Mouse (Mus musculus) heart, postnatal 4 days (tissue): ENCODE data around the gene Agpat2. TPM values are rescaled to one million over a fixed set of nuclear protein-coding genes. Genes with fewer than 3 reads are reported as not detected.

Experiments
- DNase-seq: peaks from one replicate; pipeline ENCODE4 v3.0.0; 2021
- total RNA-seq, 2 experiments: library from RNA; stranded (reverse); gene quantifications; 2 replicates each; pipeline ENCODE4 v1.2.3; 2021

Gene Agpat2
- total RNA-seq, 2 experiments from 2014 or later: 23.9 to 25.4 TPM

- peak; percentile 43 for DNase-seq
Observed at GRCm38 (mm10) chr2:26595725-26596435, 8.3 kb downstream of the Agpat2 start.

- DNase-seq: peak; percentile 57
Observed at GRCm38 (mm10) chr2:26594934-26595724, 9.1 kb downstream of the Agpat2 start.

DNA sequence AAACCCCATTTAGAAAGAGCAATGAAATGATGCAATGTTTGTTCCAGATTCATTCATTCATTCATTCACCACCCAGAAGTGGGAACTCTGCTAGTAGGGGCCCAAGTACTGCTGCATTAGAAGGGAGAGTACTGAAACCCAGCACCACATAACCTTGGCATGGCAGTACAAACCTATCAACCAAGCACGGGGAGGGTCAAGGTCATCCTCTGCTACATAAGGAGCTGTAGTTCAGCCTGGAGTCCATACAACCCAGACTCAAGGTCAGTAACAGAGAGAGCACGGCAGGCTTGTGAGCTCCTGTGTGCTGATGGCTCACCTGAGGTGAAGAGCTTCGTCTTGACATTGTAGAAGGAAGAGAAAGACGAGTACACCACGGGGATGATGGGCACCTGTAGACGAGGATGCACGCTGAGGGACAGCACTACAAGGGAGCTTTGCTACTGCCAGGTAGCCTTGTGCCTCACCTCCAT lies 9.7 kb downstream of the Agpat2 start:
- DNase-seq: no peak

DNA sequence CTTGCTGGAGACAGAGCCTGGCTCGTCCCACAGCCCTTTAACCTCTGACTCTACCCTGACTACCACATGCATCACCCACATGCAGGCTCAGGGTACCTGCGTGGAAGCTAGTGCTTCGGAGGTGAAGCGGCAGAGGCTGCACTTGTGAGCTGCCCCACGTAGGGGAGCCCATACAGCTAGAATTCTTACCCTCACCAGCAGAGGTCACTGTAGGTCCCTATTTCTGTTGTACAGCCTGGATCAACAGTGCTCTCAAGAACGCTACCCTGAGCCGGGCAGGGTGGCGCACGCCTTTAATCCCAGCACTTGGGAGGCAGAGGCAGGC lies 10.2 kb downstream of the Agpat2 start:
- DNase-seq: peak; percentile 77

DNA sequence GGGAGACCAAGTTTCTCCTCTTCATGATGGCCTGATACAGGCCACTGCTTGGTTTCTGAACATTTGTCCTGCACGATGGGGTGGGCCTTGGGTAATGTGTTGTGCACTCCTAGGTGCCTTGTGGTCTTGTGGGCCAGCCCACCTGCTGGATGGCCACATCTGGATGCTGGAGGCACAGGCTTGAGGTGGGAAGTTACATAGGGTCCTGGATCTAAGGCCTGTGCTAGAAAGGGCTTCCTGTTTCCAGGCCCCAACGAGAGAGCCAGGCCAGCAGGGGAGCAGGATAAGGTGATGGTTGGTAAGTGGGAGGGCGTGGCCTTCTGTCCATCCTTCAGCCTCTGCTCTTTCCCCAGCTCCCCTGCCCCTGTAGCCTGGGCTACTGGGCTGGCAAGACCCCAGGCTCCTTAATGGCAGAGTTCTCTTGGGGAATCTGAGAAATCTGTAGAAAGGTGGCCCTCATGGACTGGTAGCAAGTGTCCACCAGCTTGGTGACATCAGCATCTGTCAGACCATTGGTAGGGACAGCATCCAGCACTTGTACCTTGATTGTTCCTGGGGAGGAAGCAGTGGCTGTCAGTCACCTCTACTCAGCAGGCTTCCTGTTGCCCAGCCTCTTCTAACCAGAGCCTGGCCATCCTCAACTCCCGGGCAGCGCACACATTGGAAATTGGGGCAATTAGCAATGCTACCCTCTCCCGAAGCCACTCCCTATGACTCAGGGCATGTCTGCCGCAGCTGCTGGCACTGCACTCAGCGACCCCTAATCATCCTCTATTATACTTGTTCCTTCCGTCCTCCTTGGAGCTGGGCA lies 10.8 kb downstream of the Agpat2 start:
- DNase-seq: peak; percentile 24

- DNase-seq: peak; percentile 13
Observed at GRCm38 (mm10) chr2:26591416-26591815, 12.8 kb downstream of the Agpat2 start.

GRCm38 (mm10) chr2:26590962-26591361 lies 13.3 kb downstream of the Agpat2 start:
- peak; percentile 39 for DNase-seq

- DNase-seq: no peak
Observed at GRCm38 (mm10) chr2:26590282-26590681, 13.9 kb downstream of the Agpat2 start.

DNA sequence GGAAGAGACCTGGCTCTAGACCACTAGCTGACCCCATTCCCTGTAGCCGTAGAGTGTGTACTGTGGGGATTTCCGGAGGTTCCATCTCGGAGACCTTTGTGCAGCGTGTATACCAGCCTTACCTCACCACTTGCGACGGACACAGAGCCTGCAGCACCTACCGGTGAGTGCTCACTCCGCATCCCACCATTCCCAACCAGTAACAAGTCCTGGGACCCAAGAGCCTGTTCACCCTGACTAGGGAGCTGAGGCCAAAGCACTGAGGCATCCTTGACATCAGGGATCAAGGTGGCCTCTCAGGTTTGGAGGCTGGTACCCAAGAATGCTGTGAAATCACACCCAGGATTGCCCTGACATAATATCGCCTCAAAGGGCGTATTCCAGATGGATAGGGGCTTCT lies 14.9 kb downstream of the Agpat2 start:
- DNase-seq: no peak

- DNase-seq: peak; percentile 15
Observed at GRCm38 (mm10) chr2:26588573-26588972, 15.6 kb downstream of the Agpat2 start.

GRCm38 (mm10) chr2:26587044-26587405 lies 17.2 kb downstream of the Agpat2 start:
- DNase-seq: no peak

GRCm38 (mm10) chr2:26586294-26587043 lies 17.7 kb downstream of the Agpat2 start, which contains the start of gene Gm20532:
TSS of gene Gm20532 (plus strand) at chr2:26586639.
- DNase-seq: peak; percentile 79

DNA sequence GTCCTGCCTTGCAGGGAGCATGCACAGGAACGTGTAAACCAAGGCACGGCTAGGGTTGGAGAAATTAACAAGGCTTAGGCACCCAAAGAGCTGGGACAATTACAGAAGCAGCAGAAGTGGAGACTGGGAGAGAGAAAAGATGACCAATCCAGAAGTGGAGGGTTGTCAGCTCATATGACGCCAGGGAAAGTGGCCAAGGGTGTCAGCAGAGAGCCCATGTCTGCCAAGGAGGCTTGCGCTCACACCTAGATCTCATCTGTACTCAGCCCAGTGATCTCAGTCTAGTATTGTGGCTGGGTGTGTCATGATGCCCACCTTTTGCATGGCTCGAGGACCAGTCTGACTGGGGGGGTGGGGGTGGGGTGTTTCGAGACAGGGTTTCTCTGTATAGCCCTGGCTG lies 18.5 kb downstream of the Agpat2 start:
- DNase-seq: peak; percentile 44

DNA sequence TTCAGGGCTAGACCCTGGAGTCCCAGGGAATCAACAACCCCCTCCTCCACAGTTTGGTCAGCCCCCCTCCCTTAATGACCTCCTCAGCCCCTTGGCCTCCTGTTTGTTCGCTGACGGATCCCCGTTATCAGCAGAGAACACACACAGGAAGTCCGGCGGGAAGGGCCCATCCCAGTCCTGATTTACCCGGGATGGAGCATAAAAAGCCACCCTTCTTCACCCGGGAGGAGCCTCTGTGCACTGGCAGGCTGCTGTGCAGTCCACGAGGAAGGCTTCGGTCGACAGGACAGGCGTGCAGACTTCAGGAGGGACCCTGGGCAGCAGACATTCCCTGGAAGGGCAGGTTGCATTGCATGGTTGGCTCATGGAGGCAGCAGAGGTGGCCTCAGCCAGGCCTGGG lies 20.6 kb downstream of the Agpat2 start:
- DNase-seq: peak; percentile 82

- DNase-seq: peak; percentile 38
Observed at GRCm38 (mm10) chr2:26582741-26583140, 21.5 kb downstream of the Agpat2 start.

DNA sequence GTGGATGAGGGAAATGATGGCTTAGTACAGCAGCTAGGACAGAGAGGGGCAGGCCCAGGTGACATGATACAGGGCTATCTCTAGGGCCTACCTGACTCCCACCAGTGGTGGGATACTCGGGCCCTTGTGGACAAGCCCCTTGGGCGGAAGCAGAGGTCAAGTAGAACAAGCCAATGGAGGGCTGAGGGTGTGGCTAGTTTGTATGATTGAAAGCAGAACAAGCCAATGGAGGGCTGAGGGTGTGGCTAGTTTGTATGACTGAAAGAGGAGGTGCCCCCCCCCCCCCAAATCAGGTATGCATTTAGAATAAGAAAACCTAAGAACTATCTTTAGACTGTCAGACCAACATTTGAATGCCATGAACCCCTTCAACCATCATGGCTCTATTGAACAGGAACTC lies 22.0 kb downstream of the Agpat2 start:
- DNase-seq: peak; percentile 26

DNA sequence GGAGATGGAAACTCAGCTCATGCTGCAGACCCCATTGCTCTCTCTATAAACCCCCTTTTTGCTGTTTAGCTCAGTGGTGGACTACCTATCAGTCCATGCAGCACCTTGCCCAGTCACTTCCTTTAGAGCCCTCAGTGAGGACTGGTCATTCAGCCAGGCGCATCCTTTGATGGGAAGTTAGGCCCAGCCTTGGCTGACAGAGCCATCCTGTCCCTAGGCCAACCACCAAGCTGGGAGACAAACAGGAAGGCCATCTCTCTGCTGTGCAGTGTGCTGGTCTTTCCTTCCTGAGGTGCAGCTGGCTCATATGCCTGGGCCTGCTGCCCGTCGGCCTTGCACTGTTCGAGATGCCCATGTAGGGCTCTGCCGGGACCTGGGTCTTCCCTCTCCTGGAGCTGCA lies 23.5 kb downstream of the Agpat2 start:
- DNase-seq: peak; percentile 26

DNA sequence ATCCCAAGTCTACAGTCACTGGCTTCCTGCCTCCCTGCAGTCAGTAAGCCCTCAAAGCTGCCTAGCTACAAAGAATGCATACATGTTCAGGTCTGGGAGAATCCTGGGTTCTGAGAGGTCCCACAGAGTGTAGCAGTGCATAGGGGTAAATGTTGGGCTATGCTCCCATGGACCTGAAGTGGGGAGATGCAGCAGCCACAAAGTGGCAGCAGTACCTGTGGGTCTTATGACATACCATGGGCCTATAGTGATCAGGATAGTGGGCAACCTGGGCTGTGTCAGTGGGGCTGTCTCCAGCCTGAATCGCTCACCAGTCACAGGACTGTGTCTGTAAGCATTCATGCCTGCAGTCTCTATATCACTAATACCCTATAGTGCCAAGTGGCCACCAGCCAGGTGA lies 24.5 kb downstream of the Agpat2 start, which contains the start of gene Egfl7:
Gene Egfl7, plus strand, starts transcription at position 301 of the 400 bp plus-strand sequence.
- no peak for DNase-seq

- DNase-seq: peak; percentile 68
Observed at GRCm38 (mm10) chr2:26578369-26578768, 25.8 kb downstream of the Agpat2 start.

DNA sequence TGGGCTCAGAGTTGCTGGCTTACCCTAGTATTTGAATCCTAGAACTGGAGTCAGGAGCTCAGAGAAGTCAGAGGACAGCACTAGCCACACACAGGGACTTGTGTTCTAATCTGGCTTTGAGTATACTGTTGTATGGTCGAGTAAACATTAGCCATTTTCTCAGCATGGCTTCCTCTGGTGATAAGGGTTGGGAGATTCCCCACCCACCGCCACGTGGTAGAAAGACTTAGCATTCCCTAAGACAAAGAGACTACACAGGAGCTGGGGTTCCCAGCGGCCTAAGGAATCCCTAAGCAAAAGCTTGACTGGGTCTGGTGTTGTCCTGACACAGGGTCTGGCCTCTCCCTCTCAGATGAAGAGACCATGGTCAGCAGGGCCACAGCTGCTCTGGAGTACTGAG lies 27.8 kb downstream of the Agpat2 start:
- peak; percentile 21 for DNase-seq

- DNase-seq: peak; percentile 72
Observed at GRCm38 (mm10) chr2:26575865-26576264, 28.4 kb downstream of the Agpat2 start.

GRCm38 (mm10) chr2:26575378-26575777 lies 28.8 kb downstream of the Agpat2 start:
- no peak for DNase-seq
